Mouse (Mus musculus) bone marrow, adult 2 months (tissue): ENCODE measurements at regions not wholly inside any gene's neighbourhood (a gene's known extent, or its start where the extent isn't known, plus 50 kb on each side); places are given as distances from the start of the nearest gene placed in this dataset.

Experiments
- H3K27ac ChIP-seq: fragments of 200-500 bp; 2 replicates; pipeline ENCODE4 v1.5.1; 2012; ENCODE audit warnings: low read depth, mild to moderate bottlenecking, control low read depth, inconsistent platforms, low read length; ENCODE audit not compliant: control insufficient read depth, poor library complexity, insufficient read depth
- H3K4me1 ChIP-seq: fragments of 200-500 bp; 2 replicates; pipeline ENCODE4 v1.6.1; 2011; ENCODE audit warnings: low read length; ENCODE audit not compliant: control insufficient read depth, insufficient read depth
- H3K4me3 ChIP-seq: fragments of 200-500 bp; replicated peaks from 2 replicates; pipeline ENCODE3; 2011; ENCODE audit warnings: mild to moderate bottlenecking, low read depth, low read length, control low read depth; ENCODE audit not compliant: control insufficient read depth
- CTCF ChIP-seq: fragments of 200-500 bp; IDR thresholded peaks from 2 replicates; pipeline ENCODE4 v1.5.1; 2011; ENCODE audit warnings: low read length, control low read depth; ENCODE audit not compliant: control insufficient read depth, insufficient read depth
- POLR2A ChIP-seq: fragments of 200-500 bp; IDR thresholded peaks from 2 replicates; pipeline ENCODE4 v1.6.1; 2011; ENCODE audit warnings: low read depth, mild to moderate bottlenecking, control low read depth, low read length, borderline replicate concordance; ENCODE audit not compliant: control insufficient read depth
- WGBS: fragments of 180-500 bp; shearing (Covaris S2); methylation state at CpG from one replicate; pipeline ENCODE4 v1.1.7; 2018; 5-methylcytosine and 5-hydroxymethylcytosine counted together

- Histone ChIP-seq H3K27ac (no peak overlapping the region), H3K4me1 (no peaks in the 10 kb centered on the region), H3K4me3 (no peak overlapping the region)
- no peak for TF ChIP-seq CTCF
- TF ChIP-seq POLR2A: no peak
- WGBS: 89% methylated on average over 9 of the region's 9 CpGs
These were observed 208.1 kb upstream of the Ppargc1a start for GRCm38 (mm10) chr5:51775502-51776145.

GRCm38 (mm10) chr5:51771655-51772054 is 204.1 kb upstream of the Ppargc1a start:
- no peaks in the 10 kb centered on the region for H3K4me1 ChIP-seq
- no peak overlapping the region for H3K27ac ChIP-seq
- 67% methylated on average over 2 of the region's 2 CpGs for WGBS
- no peak overlapping the region for H3K4me3 ChIP-seq
- no peak for TF ChIP-seq CTCF

GRCm38 (mm10) chr5:51766111-51766510 is 198.6 kb upstream of the Ppargc1a start:
- no peak overlapping the region for H3K4me3 ChIP-seq
- H3K27ac ChIP-seq: no peak overlapping the region
- 83% methylated on average over 3 of the region's 3 CpGs for WGBS
- no peaks in the 10 kb centered on the region for H3K4me1 ChIP-seq
- TF ChIP-seq CTCF (no peak), POLR2A (no peak)

GRCm38 (mm10) chr5:51764416-51764815 is 196.9 kb upstream of the Ppargc1a start:
- no peak overlapping the region for H3K4me3 ChIP-seq

GRCm38 (mm10) chr5:51763599-51763998 is 196.1 kb upstream of the Ppargc1a start:
- no peak overlapping the region for H3K4me3 ChIP-seq
- H3K27ac ChIP-seq: no peak overlapping the region
- no peaks in the 10 kb centered on the region for H3K4me1 ChIP-seq
- WGBS: 80% methylated on average over 7 of the region's 7 CpGs
- no peak for TF ChIP-seq POLR2A
- TF ChIP-seq CTCF: no peak

More at GRCm38 (mm10) chr5:51764416-51764815, 196.9 kb upstream of the Ppargc1a start:
- H3K4me1 ChIP-seq: no peaks in the 10 kb centered on the region
- no peak for TF ChIP-seq POLR2A
- no peak for TF ChIP-seq CTCF
- WGBS: 89% methylated on average over 7 of the region's 7 CpGs
- H3K27ac ChIP-seq: no peak overlapping the region

- Histone ChIP-seq H3K4me3 (no peak overlapping the region), H3K4me1 (no peaks in the 10 kb centered on the region), H3K27ac (no peak overlapping the region)
- 86% methylated on average over 3 of the region's 3 CpGs for WGBS
- TF ChIP-seq POLR2A: no peak
- no peak for TF ChIP-seq CTCF
These were observed 194.8 kb upstream of the Ppargc1a start for GRCm38 (mm10) chr5:51762352-51762751.

GRCm38 (mm10) chr5:51758289-51758688 is 190.8 kb upstream of the Ppargc1a start:
- H3K4me3 ChIP-seq: no peak overlapping the region
- H3K4me1 ChIP-seq: no peaks in the 10 kb centered on the region
- TF ChIP-seq CTCF (no peak), POLR2A (no peak)
- no peak overlapping the region for H3K27ac ChIP-seq
- WGBS: 84% methylated on average over 2 of the region's 2 CpGs

GRCm38 (mm10) chr5:51757864-51758263 is 190.3 kb upstream of the Ppargc1a start:
- Histone ChIP-seq H3K4me1 (no peaks in the 10 kb centered on the region), H3K4me3 (no peak overlapping the region), H3K27ac (no peak overlapping the region)
- TF ChIP-seq CTCF: no peak
- no peak for TF ChIP-seq POLR2A
- WGBS: 74% methylated on average over 2 of the region's 2 CpGs

GRCm38 (mm10) chr5:51752024-51752423 is 184.5 kb upstream of the Ppargc1a start:
- no peak overlapping the region for H3K4me3 ChIP-seq
- H3K4me1 ChIP-seq: no peaks in the 10 kb centered on the region
- TF ChIP-seq CTCF: no peak
- no peak for TF ChIP-seq POLR2A
- H3K27ac ChIP-seq: no peak overlapping the region
- 16% methylated on average over 4 of the region's 4 CpGs for WGBS
